Mouse (Mus musculus) spleen, adult 2 months (tissue): Measurements from ENCODE around the gene Ppp6r2.

Source experiments
- CTCF ChIP-seq: fragments of 200-500 bp; IDR thresholded peaks from 2 replicates; pipeline ENCODE4 v1.5.1; 2011; ENCODE audit warnings: mild to moderate bottlenecking, inconsistent platforms; ENCODE audit not compliant: insufficient read depth, insufficient read length, insufficient replicate concordance; ENCODE audit errors: extremely low read depth
- POLR2A ChIP-seq: fragments of 200-500 bp; IDR thresholded peaks from 2 replicates; pipeline ENCODE4 v1.6.1; 2011; ENCODE audit warnings: low read depth, low read length, inconsistent platforms

DNA sequence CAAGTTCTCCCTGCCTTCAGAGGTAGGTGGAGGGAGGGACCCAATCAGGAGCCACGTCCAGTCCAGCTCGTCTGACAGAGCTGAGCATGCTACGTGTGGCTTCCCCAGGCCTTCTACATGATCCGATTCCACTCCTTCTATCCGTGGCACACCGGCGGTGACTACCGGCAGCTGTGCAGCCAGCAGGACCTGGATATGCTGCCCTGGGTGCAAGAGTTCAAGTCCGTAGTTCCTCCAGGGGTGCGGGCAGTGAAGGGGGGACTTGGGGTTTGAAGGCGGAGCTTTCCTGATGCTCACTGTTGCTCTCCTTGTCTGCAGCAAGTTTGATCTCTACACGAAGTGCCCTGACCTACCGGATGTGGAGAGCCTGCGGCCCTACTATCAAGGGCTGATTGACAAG lies 125.1 kb downstream of the Ppp6r2 start:
- TF ChIP-seq CTCF (no peak), POLR2A (no peak)
